Mouse (Mus musculus) heart, embryonic 16.5 days (tissue): ENCODE data around the gene 9530002B09Rik. TPM values are rescaled to one million over a fixed set of nuclear protein-coding genes. Genes with fewer than 3 reads are reported as not detected.

Experiments used
- ATAC-seq: fragments of 200-750 bp; cut with Nextera tagmentation; replicated peaks from 2 replicates; pipeline ENCODE4 v1.8.0; 2017; ENCODE audit warnings: moderate number of reproducible peaks; ENCODE audit not compliant: insufficient read depth, low FRiP score; ENCODE audit errors: extremely low read depth
- H3K27ac ChIP-seq: fragments of 300-500 bp; sonication (generic); 2 replicates; pipeline ENCODE4 v1.5.1; 2014; ENCODE audit warnings: mild to moderate bottlenecking, low read length, control low read depth, moderate library complexity
- H3K27me3 ChIP-seq: fragments of 300-500 bp; sonication (generic); 2 replicates; pipeline ENCODE4 v1.6.1; 2014; ENCODE audit warnings: low read length, mixed read lengths; ENCODE audit not compliant: control insufficient read depth, insufficient read depth
- H3K36me3 ChIP-seq: fragments of 300-500 bp; sonication (generic); 2 replicates; pipeline ENCODE4 v1.6.1; 2014; ENCODE audit not compliant: control insufficient read depth, insufficient read depth
- H3K4me1 ChIP-seq: fragments of 300-500 bp; sonication (generic); 2 replicates; pipeline ENCODE4 v1.6.1; 2014; ENCODE audit warnings: low read length, mixed read lengths; ENCODE audit not compliant: control insufficient read depth, insufficient read depth
- H3K4me2 ChIP-seq: fragments of 300-500 bp; sonication (generic); 2 replicates; pipeline ENCODE4 v1.6.1; 2014; ENCODE audit warnings: low read depth, mild to moderate bottlenecking, control low read depth, low read length
- H3K4me3 ChIP-seq: fragments of 300-500 bp; sonication (generic); 2 replicates; pipeline ENCODE4 v1.5.1; 2014; ENCODE audit warnings: mild to moderate bottlenecking, control low read depth, low read length
- H3K9ac ChIP-seq: fragments of 300-500 bp; sonication (generic); 2 replicates; pipeline ENCODE4 v1.6.1; 2014; ENCODE audit warnings: low read length, control low read depth
- H3K9me3 ChIP-seq: fragments of 300-500 bp; sonication (generic); replicated peaks from 2 replicates; pipeline ENCODE4 v1.6.1; 2016; ENCODE audit warnings: low read length; ENCODE audit not compliant: control insufficient read depth
- polyA plus RNA-seq: library from polyadenylated mRNA; unstranded; fragments of >200 nt; fragmentation: Nextera tagmentation; extraction: Ambion mirVana; gene quantifications from 2 replicates; pipeline ENCODE4 v1.2.1, GENCODE M21; 2015

Gene 9530002B09Rik
- polyA plus RNA-seq = not detected in 2 replicates

DNA sequence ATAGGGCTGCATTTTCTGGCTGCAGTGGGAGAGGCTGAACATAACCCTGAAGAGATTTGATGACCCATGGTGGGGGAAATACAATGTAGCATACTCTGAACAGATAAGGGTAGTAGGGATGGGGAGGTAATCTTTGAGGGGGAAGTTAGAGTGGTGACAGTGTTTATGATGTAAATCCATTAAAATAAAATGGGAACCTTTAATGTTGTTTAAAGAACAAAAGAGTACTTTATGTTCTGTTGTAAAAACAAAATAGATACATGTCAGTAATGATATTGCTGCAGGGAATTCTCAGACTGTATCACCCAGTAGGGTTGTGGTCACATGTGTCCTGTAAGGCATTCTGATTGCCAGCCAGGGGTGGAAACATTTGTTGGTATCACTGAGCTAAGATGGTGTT, at the start of gene 9530002B09Rik:
TSS of gene 9530002B09Rik (plus strand) at position 301 of the 400 bp plus-strand sequence.
- H3K4me2 ChIP-seq = no peak within 1 kb of the TSS
- no peak for ATAC-seq
- H3K9ac ChIP-seq = no peak within 1 kb of the TSS
- H3K9me3 ChIP-seq = peaks cover 3% of the 10 kb centered on the region; the same call in 1 of the 2 replicates
- H3K27me3 ChIP-seq = no peaks in the 10 kb centered on the region
- no peak within 1 kb of the TSS for H3K27ac ChIP-seq
- no peaks in the 10 kb centered on the region for H3K36me3 ChIP-seq
- no peaks in the 10 kb centered on the region for H3K4me1 ChIP-seq
- no peak within 1 kb of the TSS for H3K4me3 ChIP-seq

Other genes starting within 250 kb of the 9530002B09Rik start
- 73.1 and 91.5 TPM in 2 replicates for gene Ppt1, start 147.0 kb downstream of the 9530002B09Rik start, polyA plus RNA-seq
- gene Cap1, start 196.8 kb downstream of the 9530002B09Rik start, polyA plus RNA-seq = 44.3 and 51.9 TPM in 2 replicates